Comparison of ENCODE assay signal across 8 mouse cellular contexts in genomic region chr12:116405836-116406155, GRCm38 (mm10). TPM values are rescaled to one million over a fixed set of nuclear protein-coding genes. Genes with fewer than 3 reads are reported as not detected.
DNase-seq lines count a peak whose midpoint lies in the region; ATAC-seq and TF ChIP-seq lines count a peak whose summit lies in the region.

No protein-coding gene starts in this region.

- H3K9me3 ChIP-seq in heart, embryonic 10.5 days, result 0 out of 2 replicates have a peak, but pooled peaks cover 8% of the 10 kb centered on the region
- H3K9me3 ChIP-seq in E14TG2a.4 (ENCODE audit: low read length), result peaks cover 36% of the 10 kb centered on the region
- peaks cover 25% of the 10 kb centered on the region for H3K9me3 ChIP-seq in embryonic facial prominence, embryonic 12.5 days
- peaks cover 8% of the 10 kb centered on the region for H3K9me3 ChIP-seq in intestine, embryonic 16.5 days (ENCODE audit: control insufficient read depth, low read length)
- H3K9me3 ChIP-seq in midbrain, postnatal 0 days (ENCODE audit: low read length), result peaks cover 4% of the 10 kb centered on the region; the same call in 1 of the 2 replicates

- H3K4me1 ChIP-seq in heart, embryonic 10.5 days, result peaks cover 12% of the 10 kb centered on the region
- peaks cover 22% of the 10 kb centered on the region for H3K4me1 ChIP-seq in E14TG2a.4 (replicated peaks; ENCODE audit: low read depth, low read length)
- H3K4me1 ChIP-seq in embryonic facial prominence, embryonic 12.5 days, result peaks cover 8% of the 10 kb centered on the region; the same call in 1 of the 2 replicates
- peaks cover 6% of the 10 kb centered on the region for H3K4me1 ChIP-seq in intestine, embryonic 16.5 days (ENCODE audit: control insufficient read depth, insufficient read depth, low read length)
- H3K4me1 ChIP-seq in midbrain, postnatal 0 days (ENCODE audit: insufficient read depth, low read length), result 0 out of 2 replicates have a peak, but pooled peaks cover 3% of the 10 kb centered on the region

- peaks cover 56% of the 10 kb centered on the region for H3K36me3 ChIP-seq in heart, embryonic 10.5 days
- H3K36me3 ChIP-seq in E14TG2a.4 (ENCODE audit: insufficient read depth, low read length), result peaks cover 63% of the 10 kb centered on the region
- H3K36me3 ChIP-seq in embryonic facial prominence, embryonic 12.5 days, result peaks cover 31% of the 10 kb centered on the region
- H3K36me3 ChIP-seq in intestine, embryonic 16.5 days (ENCODE audit: control insufficient read depth, insufficient read depth, low read length), result peaks cover 7% of the 10 kb centered on the region; the same call in 1 of the 2 replicates
- no peaks in the 10 kb centered on the region for H3K36me3 ChIP-seq in midbrain, postnatal 0 days (ENCODE audit: insufficient read depth, low read length)

- H3K9ac ChIP-seq in embryonic facial prominence, embryonic 12.5 days, result peak overlapping the region; percentile 70
- peak overlapping the region; percentile 90 for H3K9ac ChIP-seq in intestine, embryonic 16.5 days (ENCODE audit: low read depth, low read length)
- peak overlapping the region; percentile 52; the same call in 1 of the 2 replicates for H3K9ac ChIP-seq in midbrain, postnatal 0 days (replicated peaks; ENCODE audit: low read length, poor library complexity, severe bottlenecking)

- peak overlapping the region; percentile 90 for H3K4me3 ChIP-seq in heart, embryonic 10.5 days
- H3K4me3 ChIP-seq in E14TG2a.4 (replicated peaks; ENCODE audit: low read length), result peak overlapping the region; percentile 94
- H3K4me3 ChIP-seq in embryonic facial prominence, embryonic 12.5 days, result peak overlapping the region; percentile 72
- H3K4me3 ChIP-seq in intestine, embryonic 16.5 days (ENCODE audit: low read length), result peak overlapping the region; percentile 85
- H3K4me3 ChIP-seq in midbrain, postnatal 0 days (ENCODE audit: low read depth, low read length), result peak overlapping the region; percentile 59

- no peak for DNase-seq in heart, embryonic 10.5 days (ENCODE audit: low spot score)
- no peak for DNase-seq in heart, adult 8-10 months (ENCODE audit: low spot score)
- DNase-seq in midbrain, postnatal 0 days (ENCODE audit: low spot score), result peak; percentile 3
- DNase-seq in urinary bladder, postnatal 10 days (ENCODE audit: low spot score), result no peak
- DNase-seq in testis, postnatal 10 days (ENCODE audit: low spot score), result no peak

- peak overlapping the region; percentile 87 for H3K4me2 ChIP-seq in embryonic facial prominence, embryonic 12.5 days (replicated peaks)
- H3K4me2 ChIP-seq in intestine, embryonic 16.5 days (ENCODE audit: low read depth, low read length), result peak overlapping the region; percentile 90
- H3K4me2 ChIP-seq in midbrain, postnatal 0 days (ENCODE audit: low read depth, low read length, poor library complexity, severe bottlenecking), result peak overlapping the region; percentile 97

- peak overlapping the region; percentile 93 for H3K27ac ChIP-seq in heart, embryonic 10.5 days
- peak overlapping the region; percentile 1; the same call in 1 of the 2 replicates for H3K27ac ChIP-seq in embryonic facial prominence, embryonic 12.5 days
- H3K27ac ChIP-seq in intestine, embryonic 16.5 days (ENCODE audit: low read length), result peak overlapping the region; percentile 54
- no peak overlapping the region for H3K27ac ChIP-seq in midbrain, postnatal 0 days (ENCODE audit: low read depth, low read length)

- ATAC-seq in embryonic facial prominence, embryonic 12.5 days (ENCODE audit: insufficient number of reproducible peaks, insufficient read depth, low FRiP score, low TSS enrichment), result no peak
- peak; percentile 24 for ATAC-seq in intestine, embryonic 16.5 days
- ATAC-seq in midbrain, postnatal 0 days (ENCODE audit: low FRiP score), result no peak; the same call in 1 of the 2 replicates

- TF ChIP-seq CTCF in E14TG2a.4 (conservative IDR thresholded peaks at IDR 0.05; ENCODE audit: low read length), result no peak
- no peak for TF ChIP-seq CTCF in midbrain, postnatal 0 days (IDR thresholded peaks at IDR 0.05)

- WGBS in heart, embryonic 10.5 days, result 8% methylated on average over 8 of the region's 8 CpGs
- WGBS in embryonic facial prominence, embryonic 12.5 days, result 11% methylated on average over 8 of the region's 8 CpGs
- WGBS in intestine, embryonic 16.5 days, result 11% methylated on average over 8 of the region's 8 CpGs
- 15% methylated on average over 8 of the region's 8 CpGs for WGBS in midbrain, postnatal 0 days

- H3K27me3 ChIP-seq in heart, embryonic 10.5 days (ENCODE audit: insufficient read depth, poor library complexity, severe bottlenecking), result no peaks in the 10 kb centered on the region
- H3K27me3 ChIP-seq in E14TG2a.4 (ENCODE audit: insufficient read depth, low read length), result no peaks in the 10 kb centered on the region
- H3K27me3 ChIP-seq in embryonic facial prominence, embryonic 12.5 days, result no peaks in the 10 kb centered on the region
- no peaks in the 10 kb centered on the region for H3K27me3 ChIP-seq in intestine, embryonic 16.5 days (replicated peaks; ENCODE audit: control insufficient read depth, insufficient read depth, low read length)
- H3K27me3 ChIP-seq in midbrain, postnatal 0 days (ENCODE audit: insufficient read depth, low read length), result no peaks in the 10 kb centered on the region

RNA-seq across cellular contexts. Expression of gene Ncapg2, which starts 0.6 kb away (rescaled TPM):
- polyA plus RNA-seq in heart, embryonic 10.5 days (2016; fragmentation: Nextera tagmentation; extraction: Ambion mirVana), result 36.4 and 37.6 TPM in 2 replicates
- total RNA-seq in heart, adult 8-10 months (2022), result 1 to 10 TPM; 2.6 to 4.2 (median 2.7) TPM
- 45.6 and 49.1 TPM in 2 replicates for polyA plus RNA-seq in embryonic facial prominence, embryonic 12.5 days (2016; fragmentation: Nextera tagmentation; extraction: Ambion mirVana)
- 20.1 and 20.2 TPM in 2 replicates for polyA plus RNA-seq in intestine, embryonic 16.5 days (2015; fragmentation: Nextera tagmentation; extraction: Ambion mirVana)
- 6.2 and 7.9 TPM in 2 replicates for total RNA-seq in midbrain, postnatal 0 days (2014; rRNA removed)
- 2.6 and 3.2 TPM in 2 replicates for polyA plus RNA-seq in midbrain, postnatal 0 days (2015; fragmentation: Nextera tagmentation; extraction: Ambion mirVana)
